Mouse (Mus musculus) erythroblast, embryonic 14.5 days (primary cell): ENCODE measurements around the gene Max. TPM values are rescaled to one million over a fixed set of nuclear protein-coding genes. Genes with fewer than 3 reads are reported as not detected.

Source experiments
- H3K27me3 ChIP-seq: 2 replicates; pipeline ENCODE4 v1.6.1; 2012; ENCODE audit warnings: inconsistent platforms; ENCODE audit not compliant: control insufficient read depth
- H3K36me3 ChIP-seq: 2 replicates; pipeline ENCODE4 v1.6.1; 2012; ENCODE audit warnings: mild to moderate bottlenecking, inconsistent platforms; ENCODE audit not compliant: control insufficient read depth
- H3K4me1 ChIP-seq: 2 replicates; pipeline ENCODE4 v1.6.1; 2012; ENCODE audit warnings: inconsistent platforms; ENCODE audit not compliant: control insufficient read depth
- H3K4me3 ChIP-seq: replicated peaks from 2 replicates; pipeline ENCODE3; 2012; ENCODE audit warnings: moderate library complexity, mild to moderate bottlenecking, inconsistent platforms
- H3K9me3 ChIP-seq: 2 replicates; pipeline ENCODE4 v1.6.1; 2012; ENCODE audit warnings: low read length, inconsistent platforms, mixed read lengths; ENCODE audit not compliant: control insufficient read depth
- GATA1 ChIP-seq: IDR thresholded peaks from 2 replicates; pipeline ENCODE4 v1.6.1; 2012; ENCODE audit warnings: low read length, inconsistent platforms, mixed read lengths
- TAL1 ChIP-seq: IDR thresholded peaks from 3 replicates; pipeline ENCODE4 v1.6.1; 2012; ENCODE audit warnings: low read length, inconsistent platforms, mixed read lengths
- polyA plus RNA-seq: library from polyadenylated mRNA; stranded (reverse); fragments of >175 nt; gene quantifications from 2 replicates; pipeline ENCODE4 v1.2.3, GENCODE M21; 2012

Gene Max
- 8.8 and 10.4 TPM in 2 replicates for polyA plus RNA-seq

GRCm38 (mm10) chr12:76961932-76962891, at the start of gene Max:
TSS of gene Max (minus strand) at chr12:76962201.
- H3K4me1 ChIP-seq: peaks cover 47% of the 10 kb centered on the region
- H3K36me3 ChIP-seq: peaks cover 33% of the 10 kb centered on the region
- peak within 1 kb of the TSS; percentile 83 for H3K4me3 ChIP-seq
- no peaks in the 10 kb centered on the region for H3K9me3 ChIP-seq
- no peaks in the 10 kb centered on the region for H3K27me3 ChIP-seq
- no peak for TF ChIP-seq TAL1
- TF ChIP-seq GATA1: no peak

- peaks cover 15% of the 10 kb centered on the region for H3K4me1 ChIP-seq
- TF ChIP-seq TAL1 (no peak), GATA1 (no peak)
Observed at GRCm38 (mm10) chr12:77011092-77011720, 49.2 kb upstream of the Max start.

GRCm38 (mm10) chr12:77009202-77010030, 47.4 kb upstream of the Max start:
- TF ChIP-seq TAL1: no peak
- TF ChIP-seq GATA1: no peak
- H3K27me3 ChIP-seq: no peaks in the 10 kb centered on the region
- H3K4me3 ChIP-seq: no peak overlapping the region
- no peaks in the 10 kb centered on the region for H3K36me3 ChIP-seq
- H3K9me3 ChIP-seq: peaks cover 3% of the 10 kb centered on the region; the same call in 1 of the 2 replicates
- H3K4me1 ChIP-seq: peaks cover 15% of the 10 kb centered on the region

More at GRCm38 (mm10) chr12:77011092-77011720, 49.2 kb upstream of the Max start:
- Histone ChIP-seq H3K4me3 (no peak overlapping the region), H3K27me3 (no peaks in the 10 kb centered on the region), H3K36me3 (no peaks in the 10 kb centered on the region), H3K9me3 (peaks cover 3% of the 10 kb centered on the region; the same call in 1 of the 2 replicates)

DNA sequence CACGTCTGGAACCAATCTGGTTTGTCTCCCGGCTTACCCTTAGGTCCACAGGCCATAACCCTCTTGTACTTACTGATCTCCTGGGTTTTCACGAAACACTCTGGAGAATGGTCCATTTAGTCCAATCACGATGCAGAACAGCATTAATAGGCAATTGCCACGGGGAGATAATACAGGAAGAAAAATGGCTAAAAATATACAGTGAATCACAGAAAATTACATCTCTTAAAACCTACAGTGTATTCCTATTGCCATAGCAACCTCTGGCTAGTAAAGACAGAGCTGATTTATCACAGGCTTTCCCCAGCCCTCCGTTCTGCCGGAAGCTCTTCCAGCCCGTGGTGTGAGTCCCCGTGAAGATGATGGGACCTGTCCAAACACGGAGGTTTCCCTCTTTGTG, 42.9 kb upstream of the Max start:
- H3K36me3 ChIP-seq: no peaks in the 10 kb centered on the region
- no peak for TF ChIP-seq TAL1
- TF ChIP-seq GATA1: no peak
- H3K4me1 ChIP-seq: peaks cover 34% of the 10 kb centered on the region
- H3K4me3 ChIP-seq: no peak overlapping the region
- no peaks in the 10 kb centered on the region for H3K9me3 ChIP-seq
- H3K27me3 ChIP-seq: no peaks in the 10 kb centered on the region

GRCm38 (mm10) chr12:77002551-77003228, 40.7 kb upstream of the Max start:
- no peaks in the 10 kb centered on the region for H3K27me3 ChIP-seq
- no peaks in the 10 kb centered on the region for H3K36me3 ChIP-seq
- no peaks in the 10 kb centered on the region for H3K9me3 ChIP-seq
- H3K4me1 ChIP-seq: peaks cover 26% of the 10 kb centered on the region
- H3K4me3 ChIP-seq: no peak overlapping the region
- no peak for TF ChIP-seq GATA1
- TF ChIP-seq TAL1: no peak

DNA sequence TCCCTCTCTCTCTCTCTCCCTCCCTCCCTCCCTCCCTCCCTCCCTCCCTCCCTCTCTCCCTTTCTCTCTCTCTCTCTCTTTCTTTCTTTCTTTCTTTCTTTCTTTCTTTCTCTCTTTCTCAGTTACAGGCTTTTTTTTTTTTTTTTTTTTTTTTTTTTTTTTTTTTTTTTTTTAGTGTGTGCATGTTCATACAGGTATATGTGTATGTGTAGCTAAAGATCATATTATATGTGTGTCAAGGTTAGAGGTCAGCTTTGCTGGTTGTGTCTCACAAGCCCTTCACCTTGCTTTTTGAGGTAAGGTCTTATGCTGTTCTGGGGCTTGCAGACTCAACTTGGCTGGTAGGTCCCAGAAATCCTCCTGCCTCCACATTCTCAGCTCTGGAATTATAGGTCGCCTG, 39.3 kb upstream of the Max start:
- Histone ChIP-seq H3K4me1 (peaks cover 26% of the 10 kb centered on the region), H3K4me3 (no peak overlapping the region), H3K36me3 (no peaks in the 10 kb centered on the region), H3K9me3 (no peaks in the 10 kb centered on the region), H3K27me3 (no peaks in the 10 kb centered on the region)
- TF ChIP-seq TAL1: no peak
- no peak for TF ChIP-seq GATA1

DNA sequence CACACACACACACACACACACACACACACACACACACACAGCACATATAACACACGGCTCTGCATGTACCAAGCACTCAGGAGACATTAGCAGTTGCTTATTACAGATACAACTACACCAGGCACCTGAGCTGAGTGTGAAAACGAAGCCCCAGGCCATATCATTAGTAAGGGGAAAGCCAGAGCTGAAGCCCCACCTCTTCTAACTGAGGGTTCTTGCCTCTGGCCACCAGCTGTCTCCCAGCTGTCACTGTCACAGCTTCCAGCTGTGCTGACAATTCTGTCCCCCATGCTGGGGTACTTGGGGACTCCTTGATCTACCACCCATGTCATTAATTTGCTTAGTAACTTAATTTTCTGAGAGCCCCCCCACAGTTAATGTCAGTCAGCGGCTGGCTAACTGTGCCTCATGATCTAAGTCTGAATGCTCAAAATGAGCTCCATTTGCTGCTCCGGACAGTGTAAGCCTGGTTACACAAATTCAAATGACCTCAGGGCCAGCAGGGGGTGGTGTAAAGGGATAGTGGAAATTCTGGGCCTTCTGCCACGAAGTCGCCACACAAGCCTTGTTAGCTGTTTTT, 38.8 kb upstream of the Max start:
- H3K4me3 ChIP-seq: no peak overlapping the region
- H3K4me1 ChIP-seq: peaks cover 26% of the 10 kb centered on the region
- TF ChIP-seq TAL1: no peak
- no peak for TF ChIP-seq GATA1
- H3K9me3 ChIP-seq: no peaks in the 10 kb centered on the region
- H3K27me3 ChIP-seq: no peaks in the 10 kb centered on the region
- H3K36me3 ChIP-seq: no peaks in the 10 kb centered on the region

- no peaks in the 10 kb centered on the region for H3K9me3 ChIP-seq
- H3K27me3 ChIP-seq: no peaks in the 10 kb centered on the region
- no peaks in the 10 kb centered on the region for H3K36me3 ChIP-seq
- peaks cover 26% of the 10 kb centered on the region for H3K4me1 ChIP-seq
- no peak overlapping the region for H3K4me3 ChIP-seq
- no peak for TF ChIP-seq GATA1
- no peak for TF ChIP-seq TAL1
Observed at GRCm38 (mm10) chr12:77000096-77000704, 38.2 kb upstream of the Max start.
